Mouse (Mus musculus): ENCODE data around the gene Sult2b1. TPM values are rescaled to one million over a fixed set of nuclear protein-coding genes. Genes with fewer than 3 reads are reported as not detected.
A peak's percentile ranks its signal among the peaks of the same experiment; 100 is the strongest.

Sult2b1 gene
- total RNA-seq, 1 experiment from 2014 or later = 0.52 TPM

GRCm38 (mm10) chr7:45770427-45771082, 13.9 kb downstream of the Sult2b1 start:
- no peak for DNase-seq

- no peak for DNase-seq
Observed at GRCm38 (mm10) chr7:45767500-45767899, 17.0 kb downstream of the Sult2b1 start.

- no peak for DNase-seq
Observed at GRCm38 (mm10) chr7:45766764-45767163, 17.7 kb downstream of the Sult2b1 start.

DNA sequence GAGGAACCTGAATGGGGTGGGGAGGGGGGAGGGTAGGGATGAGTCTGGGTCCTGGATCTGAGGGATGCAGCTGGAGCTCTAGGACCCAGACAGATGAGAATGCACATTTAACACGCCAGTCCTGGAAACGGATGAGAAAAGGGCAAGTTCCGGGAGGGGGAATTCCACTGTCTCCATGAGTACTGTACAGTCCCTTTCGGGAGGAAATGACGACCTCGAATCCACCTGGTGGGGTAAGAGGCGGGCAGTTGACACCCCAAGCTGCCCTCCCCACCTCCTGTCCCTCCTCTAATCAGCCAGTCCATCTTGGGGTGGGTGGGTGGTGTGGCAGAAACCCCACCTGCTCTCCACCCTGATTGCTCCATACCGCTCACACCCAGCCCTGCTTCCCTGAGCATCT, 18.5 kb downstream of the Sult2b1 start:
- DNase-seq = no peak

GRCm38 (mm10) chr7:45760151-45760550, 24.3 kb downstream of the Sult2b1 start:
- no peak for DNase-seq

DNA sequence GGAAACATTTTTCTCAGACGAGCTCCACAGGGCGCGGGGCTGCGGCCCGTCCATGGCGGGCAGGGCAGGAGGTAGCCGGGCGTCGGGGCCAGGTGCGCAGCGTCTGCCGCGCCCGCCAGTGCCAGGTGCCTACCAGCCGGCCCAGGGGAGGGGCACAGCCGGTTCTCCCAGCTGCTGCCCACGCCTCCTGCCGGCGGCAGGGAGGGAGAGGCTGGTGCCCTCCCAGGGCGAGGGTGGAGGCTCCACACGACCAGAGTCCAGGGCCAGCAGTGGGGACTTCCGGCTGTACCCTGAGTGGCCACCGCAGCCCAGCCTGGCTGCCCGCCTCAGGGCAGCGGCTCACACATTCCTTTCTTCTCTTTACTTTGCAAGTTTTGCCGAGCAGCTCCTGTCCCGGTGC, 25.1 kb downstream of the Sult2b1 start:
- DNase-seq = peak; percentile 29

DNA sequence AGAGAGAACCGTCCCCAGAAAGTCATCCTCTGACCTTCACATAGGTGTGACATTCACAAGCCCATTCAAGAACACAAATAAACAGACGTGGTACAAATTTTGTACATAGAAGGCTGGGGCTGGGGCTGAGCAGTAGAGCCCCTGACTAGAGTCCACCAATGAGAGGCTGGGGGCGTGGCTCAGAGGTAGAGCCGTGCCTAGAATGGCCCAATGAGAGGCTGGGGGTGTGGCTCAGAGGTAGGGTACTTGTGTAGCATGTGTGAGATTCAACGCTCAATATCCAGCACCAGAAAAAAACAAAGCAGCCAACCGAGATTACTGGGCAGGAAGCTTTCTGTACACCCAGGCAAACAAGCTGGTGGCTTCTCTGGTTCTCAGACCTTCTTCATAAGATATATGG, 28.8 kb downstream of the Sult2b1 start:
- no peak for DNase-seq

DNA sequence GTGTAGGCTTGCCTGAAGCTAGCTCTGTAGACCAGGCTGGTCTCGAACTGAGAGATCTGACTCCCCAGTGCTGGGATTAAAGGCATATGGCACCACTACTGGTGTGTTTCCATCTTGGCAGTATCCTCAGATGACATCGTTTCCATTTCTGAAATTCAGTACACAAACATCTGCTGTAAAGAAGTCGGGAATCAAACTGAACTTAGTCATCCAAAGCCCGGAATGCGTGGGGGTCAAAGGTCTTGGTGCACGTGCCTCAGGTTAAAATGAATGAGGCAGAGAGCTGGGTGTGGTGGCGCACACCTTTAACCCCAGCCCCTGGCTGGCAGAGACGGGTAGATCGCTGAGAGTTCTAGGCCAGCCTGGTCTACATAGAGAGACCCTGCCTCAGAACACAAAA, 34.3 kb downstream of the Sult2b1 start:
- DNase-seq = no peak

GRCm38 (mm10) chr7:45749401-45749800, 35.1 kb downstream of the Sult2b1 start:
- DNase-seq = no peak

DNA sequence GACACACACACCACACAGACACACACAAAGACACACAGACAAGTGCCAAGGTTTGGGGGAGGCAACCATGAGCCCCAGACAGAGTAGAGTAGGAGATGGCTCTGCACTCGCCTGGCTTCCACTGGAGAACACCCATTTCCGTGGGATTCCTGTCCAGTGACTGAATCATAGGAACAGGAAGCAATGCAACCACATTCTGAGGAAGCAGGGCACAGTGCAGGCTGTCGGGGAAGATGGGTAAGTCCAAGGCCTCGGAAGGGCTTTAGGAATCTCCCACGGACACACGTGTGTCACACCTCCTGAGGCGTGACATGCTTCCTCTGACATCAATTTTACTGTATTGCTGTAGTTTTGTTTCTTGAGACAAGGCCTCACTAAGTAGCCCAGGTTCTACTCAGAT, 36.4 kb downstream of the Sult2b1 start:
- DNase-seq = no peak

GRCm38 (mm10) chr7:45747450-45747849, 37.0 kb downstream of the Sult2b1 start:
- no peak for DNase-seq

- DNase-seq = no peak
Observed at GRCm38 (mm10) chr7:45746518-45746917, 38.0 kb downstream of the Sult2b1 start.

GRCm38 (mm10) chr7:45744387-45744786, 40.1 kb downstream of the Sult2b1 start:
- DNase-seq = peak; percentile 94

DNA sequence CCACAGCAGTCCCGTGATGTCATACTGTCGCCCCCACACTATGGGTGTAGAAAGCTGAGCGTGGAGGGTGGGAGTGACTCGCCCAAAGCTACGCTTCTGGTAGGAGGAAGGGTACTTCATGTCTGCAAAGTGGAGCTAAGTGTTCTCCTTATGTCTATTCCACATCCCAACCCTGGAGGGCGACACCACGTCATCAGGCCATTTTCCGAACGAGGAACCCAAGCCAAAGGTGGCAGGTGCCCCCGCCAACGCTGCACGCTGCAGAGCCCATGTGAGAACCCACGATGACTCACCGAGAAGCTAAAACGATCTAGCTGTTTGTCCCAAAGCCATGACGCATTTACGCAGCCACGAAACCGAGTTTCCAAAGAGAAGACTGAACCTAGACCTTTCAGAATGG, 42.1 kb downstream of the Sult2b1 start:
- DNase-seq = peak; percentile 71

- peak; percentile 13 for DNase-seq
Observed at GRCm38 (mm10) chr7:45741777-45742176, 42.7 kb downstream of the Sult2b1 start.

DNA sequence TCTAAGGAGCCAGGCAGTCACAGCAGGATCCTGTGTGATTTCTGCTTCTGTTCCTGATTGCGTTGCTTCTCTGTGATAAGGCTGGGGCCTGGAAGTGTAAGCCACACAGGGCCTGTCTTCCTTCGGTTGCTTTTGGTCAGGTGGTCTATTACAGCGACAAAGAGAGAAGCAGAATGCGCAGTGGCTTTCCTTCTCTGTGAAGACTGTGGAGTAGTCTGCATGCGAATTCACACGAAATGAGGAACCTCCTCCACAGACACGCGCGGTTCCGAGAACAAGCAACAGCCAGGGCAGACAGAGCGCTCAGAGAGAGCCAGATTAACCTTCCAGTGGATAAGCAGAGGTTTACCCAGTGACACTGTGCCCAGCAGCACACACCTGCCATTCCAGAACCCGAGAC, 43.2 kb downstream of the Sult2b1 start:
- DNase-seq = no peak

- DNase-seq = no peak
Observed at GRCm38 (mm10) chr7:45739820-45740219, 44.6 kb downstream of the Sult2b1 start.

- peak; percentile 90 for DNase-seq
Observed at GRCm38 (mm10) chr7:45739162-45739763, 45.2 kb downstream of the Sult2b1 start.

DNA sequence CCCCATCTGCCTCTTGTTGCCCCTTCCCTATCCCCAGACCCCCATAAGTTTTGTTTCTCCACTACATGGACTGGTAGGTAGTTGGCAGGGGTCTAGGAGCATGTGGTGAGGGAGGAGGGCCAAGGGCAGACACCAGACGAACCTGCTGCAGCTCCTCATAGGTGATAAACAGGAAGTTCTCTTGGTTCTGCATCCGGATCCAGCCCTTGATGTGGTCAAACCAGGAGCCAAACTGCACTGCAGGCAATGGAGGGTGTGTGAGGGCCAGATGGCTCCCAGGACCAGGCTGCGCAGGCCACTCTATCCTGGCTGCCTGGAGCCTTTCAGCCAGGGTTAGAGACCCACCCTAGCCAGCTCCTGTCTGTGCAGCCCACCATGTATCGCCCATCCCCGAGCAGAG, 51.0 kb downstream of the Sult2b1 start:
- DNase-seq = peak; percentile 11

DNA sequence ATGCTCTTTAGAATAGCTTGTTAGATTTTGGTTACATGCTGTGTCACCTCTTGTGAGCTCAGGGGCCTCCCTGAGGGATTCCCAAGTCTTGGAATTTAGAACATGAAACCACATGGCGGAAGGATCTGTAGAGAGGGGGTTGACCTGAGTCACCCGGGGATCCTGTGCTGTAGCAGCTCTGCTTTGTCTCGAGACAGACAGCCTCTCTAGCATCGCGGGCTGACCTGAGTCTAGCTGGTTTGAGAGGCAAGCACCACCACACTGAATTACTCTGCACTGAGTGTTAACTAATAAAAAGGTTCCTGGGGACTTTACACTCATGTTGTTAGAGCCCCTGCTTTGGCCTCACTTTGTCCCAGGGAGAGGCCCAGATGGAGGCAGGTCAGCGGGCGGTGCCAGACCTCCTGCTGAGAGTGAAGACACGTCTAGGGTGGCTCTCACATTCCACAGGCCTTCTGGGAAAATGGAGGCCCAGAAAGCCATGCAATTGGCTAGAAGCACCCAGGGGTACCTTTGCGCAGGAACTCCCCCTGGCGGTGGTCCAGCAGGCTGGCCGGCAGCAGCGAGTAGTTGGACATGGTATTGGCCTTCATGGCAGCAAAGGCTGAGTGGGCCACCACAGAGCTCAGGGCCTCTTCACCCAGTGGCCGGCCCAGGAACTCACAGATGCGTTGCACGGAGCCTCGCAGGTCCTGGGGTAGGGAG, 53.6 kb downstream of the Sult2b1 start:
- DNase-seq = peak; percentile 86

DNA sequence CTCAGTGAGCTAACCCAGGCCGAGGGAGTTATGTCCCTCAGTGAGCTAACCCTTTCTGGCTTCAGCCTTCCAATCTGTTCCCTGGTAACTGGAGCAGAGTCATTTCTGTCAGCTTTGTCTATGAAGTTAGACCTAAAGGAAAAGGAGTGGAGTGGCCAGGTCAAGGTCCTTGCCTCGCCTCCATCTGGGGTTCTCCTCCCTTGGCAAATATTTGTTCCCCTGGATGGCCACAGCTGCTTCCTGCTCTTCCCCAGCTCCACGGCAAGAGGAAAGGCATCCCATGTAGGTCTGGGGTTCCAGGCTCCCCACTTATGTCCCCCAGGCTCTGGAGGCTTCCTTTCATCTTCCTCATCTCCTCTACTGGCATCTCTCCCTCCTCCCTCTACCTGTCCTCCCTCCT, 56.8 kb downstream of the Sult2b1 start:
- DNase-seq = no peak

DNA sequence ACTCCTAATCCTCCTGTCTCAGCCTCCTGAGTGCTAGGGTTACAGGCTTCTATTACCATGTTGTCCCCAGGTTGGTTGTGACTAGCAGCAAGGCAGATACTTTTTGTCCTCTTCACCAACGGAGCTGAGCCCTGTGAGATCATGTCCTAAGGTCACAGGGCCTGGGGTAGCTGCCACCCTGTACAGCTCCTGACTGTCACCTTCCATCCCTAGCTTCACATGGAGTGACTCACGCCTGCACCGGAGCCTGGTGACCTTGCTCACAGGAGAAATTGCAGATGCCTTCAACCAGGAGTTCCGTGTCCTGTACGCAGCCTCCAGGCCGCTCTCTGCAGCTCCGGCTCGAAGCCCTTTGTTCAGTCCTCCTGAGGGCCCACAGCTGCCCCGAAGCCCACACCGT, 58.0 kb downstream of the Sult2b1 start:
- peak; percentile 62 for DNase-seq

DNA sequence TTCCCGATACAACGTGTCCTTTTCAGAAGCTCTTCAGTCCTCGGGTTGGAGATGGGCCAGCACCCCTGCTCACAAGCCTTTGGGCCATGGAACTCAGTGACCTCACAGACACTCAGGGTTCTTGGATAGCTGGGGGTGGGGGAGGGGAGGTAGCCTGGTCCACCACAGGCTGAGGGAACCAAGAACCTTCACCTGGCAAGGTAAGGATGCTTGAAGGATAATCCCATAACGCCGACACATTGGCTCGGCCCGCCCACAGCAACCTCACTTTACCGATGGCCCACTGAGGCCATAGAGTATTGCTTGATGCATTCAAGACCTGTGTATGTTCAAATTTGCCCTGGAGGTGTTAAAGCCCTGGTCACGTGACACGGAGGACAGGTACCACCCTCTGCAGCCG, 58.8 kb downstream of the Sult2b1 start, which contains the start of gene Spaca4:
Gene Spaca4 (minus strand): TSS at position 101 of the 400 bp plus-strand sequence.
- peak; percentile 8 for DNase-seq

- peak; percentile 5 for DNase-seq
Observed at GRCm38 (mm10) chr7:45725151-45725550, 59.3 kb downstream of the Sult2b1 start.
